Mouse (Mus musculus) midbrain, postnatal 0 days (tissue): ENCODE measurements at regions not wholly inside any gene's neighbourhood (a gene's known extent, or its start where the extent isn't known, plus 50 kb on each side); places are given as distances from the start of the nearest gene placed in this dataset.

ENCODE experiments used
- ATAC-seq: fragments of 200-750 bp; cut with Nextera tagmentation; 2 replicates; pipeline ENCODE4 v1.8.0; 2017; ENCODE audit warnings: moderate number of reproducible peaks, mild to moderate bottlenecking, moderate TSS enrichment, moderate library complexity; ENCODE audit not compliant: low FRiP score
- DNase-seq: peaks from one replicate; pipeline ENCODE4 v3.0.0-alpha.2; 2015; ENCODE audit warnings: low spot score
- H3K27ac ChIP-seq: fragments of 300-500 bp; sonication (generic); 2 replicates; pipeline ENCODE4 v1.5.1; 2014; ENCODE audit warnings: low read depth, mild to moderate bottlenecking, low read length, mixed read lengths
- H3K27me3 ChIP-seq: fragments of 300-500 bp; sonication (generic); 2 replicates; pipeline ENCODE4 v1.6.1; 2014; ENCODE audit warnings: low read length, control low read depth, mixed read lengths; ENCODE audit not compliant: insufficient read depth
- H3K36me3 ChIP-seq: fragments of 300-500 bp; sonication (generic); 2 replicates; pipeline ENCODE4 v1.6.1; 2014; ENCODE audit warnings: low read length, control low read depth, mixed read lengths; ENCODE audit not compliant: insufficient read depth
- H3K4me1 ChIP-seq: fragments of 300-500 bp; sonication (generic); 2 replicates; pipeline ENCODE4 v1.6.1; 2014; ENCODE audit warnings: mild to moderate bottlenecking, control low read depth, antibody characterized with exemption, low read length, mixed read lengths; ENCODE audit not compliant: insufficient read depth
- H3K4me2 ChIP-seq: fragments of 300-500 bp; sonication (generic); 2 replicates; pipeline ENCODE4 v1.6.1; 2014; ENCODE audit warnings: low read depth, mild to moderate bottlenecking, low read length, mixed read lengths; ENCODE audit not compliant: poor library complexity, severe bottlenecking
- H3K4me3 ChIP-seq: fragments of 300-500 bp; sonication (generic); 2 replicates; pipeline ENCODE4 v1.5.1; 2014; ENCODE audit warnings: low read depth, mild to moderate bottlenecking, low read length, moderate library complexity
- H3K9ac ChIP-seq: fragments of 300-500 bp; sonication (generic); replicated peaks from 2 replicates; pipeline ENCODE4 v1.6.1; 2014; ENCODE audit warnings: mild to moderate bottlenecking, low read length, moderate library complexity, mixed read lengths; ENCODE audit not compliant: poor library complexity, severe bottlenecking
- H3K9me3 ChIP-seq: fragments of 300-500 bp; sonication (generic); 2 replicates; pipeline ENCODE4 v1.6.1; 2016; ENCODE audit warnings: low read length, control low read depth
- CTCF ChIP-seq: IDR thresholded peaks from 2 replicates; pipeline ENCODE4 v1.5.1; 2016; ENCODE audit warnings: antibody characterized with exemption, mild to moderate bottlenecking
- whole genome bisulfite sequencing: fragments of 180-500 bp; shearing (Covaris S2); extraction: QIAGEN DNeasy Blood & Tissue Kit; methylation state at CpG from one replicate; pipeline ENCODE4 v1.1.7; 2014; 5-methylcytosine and 5-hydroxymethylcytosine counted together

DNA sequence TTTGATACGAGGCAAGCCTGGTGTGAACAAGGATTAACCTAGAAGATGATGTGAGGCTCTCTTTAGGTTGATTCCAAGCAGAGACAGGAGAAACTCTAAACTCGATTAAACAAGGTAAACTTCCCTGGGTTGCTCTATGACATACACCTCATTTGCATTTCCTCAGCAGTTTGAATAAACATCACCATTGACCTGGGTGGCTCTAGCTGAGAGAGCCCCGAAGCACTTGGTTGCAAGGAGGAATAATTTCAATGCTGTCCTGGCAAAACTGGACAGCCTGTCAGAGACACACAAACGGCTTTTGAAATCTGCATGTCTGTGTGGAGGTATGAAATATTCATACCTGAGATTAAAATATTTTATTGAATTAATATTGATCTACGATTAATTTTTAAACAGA, 361.0 kb downstream of the Rwdd3 start:
- H3K27me3 ChIP-seq, result no peaks in the 10 kb centered on the region
- H3K4me2 ChIP-seq, result no peak overlapping the region
- ATAC-seq (no peak), DNase-seq (no peak)
- no peak overlapping the region for H3K4me3 ChIP-seq
- no peak for TF ChIP-seq CTCF
- H3K4me1 ChIP-seq, result no peaks in the 10 kb centered on the region
- H3K36me3 ChIP-seq, result no peaks in the 10 kb centered on the region
- no peaks in the 10 kb centered on the region for H3K9me3 ChIP-seq
- H3K9ac ChIP-seq, result no peak overlapping the region
- H3K27ac ChIP-seq, result no peak overlapping the region
- WGBS, result 44% methylated on average over 5 of the region's 5 CpGs

DNA sequence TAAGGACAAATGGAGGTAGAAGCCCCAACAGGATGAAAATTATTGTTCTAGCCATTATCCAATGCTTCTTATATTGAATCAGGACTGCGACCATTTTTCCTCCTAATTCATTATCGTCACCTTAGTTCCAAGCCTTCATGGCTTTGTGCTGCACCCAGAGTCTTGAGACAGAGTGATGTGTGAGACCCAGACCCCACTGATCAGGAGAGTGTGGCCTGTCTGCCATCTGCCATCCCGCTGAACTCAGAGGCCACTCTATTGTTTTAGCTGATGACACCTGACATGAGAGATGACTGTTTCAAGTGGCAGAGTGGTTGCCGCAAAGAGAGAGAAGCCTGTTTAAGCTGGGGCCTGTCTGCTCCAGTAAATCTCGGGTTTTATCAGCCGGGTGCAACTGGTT, 361.4 kb downstream of the Rwdd3 start:
- H3K27me3 ChIP-seq, result no peaks in the 10 kb centered on the region
- no peak overlapping the region for H3K4me2 ChIP-seq
- H3K27ac ChIP-seq, result no peak overlapping the region
- no peak for TF ChIP-seq CTCF
- ATAC-seq (no peak), DNase-seq (no peak)
- H3K9me3 ChIP-seq, result no peaks in the 10 kb centered on the region
- no peaks in the 10 kb centered on the region for H3K4me1 ChIP-seq
- WGBS, result 63% methylated on average over 6 of the region's 6 CpGs
- no peak overlapping the region for H3K4me3 ChIP-seq
- no peaks in the 10 kb centered on the region for H3K36me3 ChIP-seq
- H3K9ac ChIP-seq, result no peak overlapping the region

DNA sequence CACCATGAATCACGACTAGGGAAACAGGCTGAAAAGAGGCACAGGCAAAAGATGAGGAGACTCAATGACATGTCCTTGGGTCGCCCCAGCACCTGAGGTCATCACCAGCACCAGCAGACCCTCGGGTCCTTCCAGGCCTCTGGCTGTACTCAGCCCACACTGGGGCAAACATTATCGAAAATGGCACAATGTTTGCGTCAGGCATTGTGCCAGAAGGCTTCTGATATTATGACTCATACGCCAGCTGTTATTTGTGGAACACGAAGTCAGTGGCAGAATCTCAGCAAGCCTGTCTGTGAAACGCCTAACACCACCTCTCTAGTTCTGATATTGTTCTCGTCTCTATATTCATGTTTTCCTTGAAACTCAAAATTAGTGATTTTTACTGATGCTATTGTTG, 384.8 kb downstream of the Rwdd3 start:
- DNase-seq, result peak; percentile 19
- Histone ChIP-seq H3K4me1 (no peaks in the 10 kb centered on the region), H3K9me3 (no peaks in the 10 kb centered on the region), H3K27ac (no peak overlapping the region), H3K4me3 (no peak overlapping the region), H3K36me3 (no peaks in the 10 kb centered on the region), H3K4me2 (no peak overlapping the region), H3K9ac (no peak overlapping the region), H3K27me3 (no peaks in the 10 kb centered on the region)
- no peak for TF ChIP-seq CTCF
- ATAC-seq, result no peak
- WGBS, result 86% methylated on average over 9 of the region's 9 CpGs

DNA sequence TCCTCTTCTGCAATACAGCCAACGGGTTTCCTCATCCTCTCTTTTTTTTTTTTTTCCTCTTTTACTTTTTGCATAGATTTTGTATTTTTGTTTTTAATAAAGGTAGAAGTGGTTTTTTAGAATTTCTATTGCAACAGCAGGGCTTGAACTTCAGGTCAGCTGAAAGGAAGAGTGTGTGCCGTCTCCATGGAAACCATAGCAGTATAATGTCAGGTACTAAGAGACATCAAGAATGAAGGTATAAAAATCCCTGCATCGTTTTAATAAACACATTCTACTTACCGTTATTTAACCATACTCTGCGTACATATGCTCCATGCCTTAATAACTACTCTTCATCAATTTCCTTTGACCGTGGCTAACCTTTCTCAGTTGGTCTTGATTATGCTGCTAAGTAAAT, 390.0 kb downstream of the Rwdd3 start:
- WGBS, result 65% methylated on average over 6 of the region's 6 CpGs
- Histone ChIP-seq H3K9me3 (no peaks in the 10 kb centered on the region), H3K4me3 (no peak overlapping the region), H3K4me2 (no peak overlapping the region), H3K27me3 (no peaks in the 10 kb centered on the region), H3K4me1 (no peaks in the 10 kb centered on the region), H3K9ac (no peak overlapping the region), H3K27ac (no peak overlapping the region), H3K36me3 (no peaks in the 10 kb centered on the region)
- no peak for DNase-seq
- no peak for ATAC-seq
- TF ChIP-seq CTCF, result no peak

GRCm38 (mm10) chr3:120779091-120779490, 392.4 kb downstream of the Rwdd3 start:
- Histone ChIP-seq H3K4me3 (no peak overlapping the region), H3K27ac (no peak overlapping the region), H3K9ac (no peak overlapping the region), H3K4me1 (no peaks in the 10 kb centered on the region), H3K36me3 (no peaks in the 10 kb centered on the region), H3K27me3 (no peaks in the 10 kb centered on the region), H3K4me2 (no peak overlapping the region), H3K9me3 (no peaks in the 10 kb centered on the region)
- TF ChIP-seq CTCF, result peak; percentile 14; the same call in 1 of the 2 replicates
- ATAC-seq (no peak), DNase-seq (peak; percentile 22)

- Histone ChIP-seq H3K4me3 (no peak overlapping the region), H3K36me3 (no peaks in the 10 kb centered on the region), H3K4me2 (no peak overlapping the region), H3K27me3 (no peaks in the 10 kb centered on the region), H3K9me3 (no peaks in the 10 kb centered on the region), H3K9ac (no peak overlapping the region), H3K4me1 (no peaks in the 10 kb centered on the region), H3K27ac (no peak overlapping the region)
- DNase-seq (no peak), ATAC-seq (no peak)
- no peak for TF ChIP-seq CTCF
- WGBS, result 72% methylated on average over 6 of the region's 6 CpGs
Observed at GRCm38 (mm10) chr3:120774951-120775350, 396.5 kb downstream of the Rwdd3 start.

- no peaks in the 10 kb centered on the region for H3K4me1 ChIP-seq
- no peaks in the 10 kb centered on the region for H3K9me3 ChIP-seq
- H3K4me3 ChIP-seq, result no peak overlapping the region
- no peak for TF ChIP-seq CTCF
- no peak overlapping the region for H3K4me2 ChIP-seq
- WGBS, result 68% methylated on average over 4 of the region's 4 CpGs
- DNase-seq (peak; percentile 17), ATAC-seq (no peak)
- H3K27ac ChIP-seq, result no peak overlapping the region
- H3K9ac ChIP-seq, result no peak overlapping the region
- no peaks in the 10 kb centered on the region for H3K27me3 ChIP-seq
- H3K36me3 ChIP-seq, result no peaks in the 10 kb centered on the region
Observed at GRCm38 (mm10) chr3:120761681-120762080, 409.8 kb downstream of the Rwdd3 start.
